In genomic region chr17:84154302-84155028, GRCm38 (mm10) we compare ENCODE assay signal across 16 mouse cellular contexts. TPM values are rescaled to one million over a fixed set of nuclear protein-coding genes. Genes with fewer than 3 reads are reported as not detected.
DNase-seq lines count a peak whose midpoint lies in the region.
"Had no signal": no experiment of that assay in that cellular context is flagged by ENCODE, and none has a peak within 500 bp of the region (broad histone marks: within the 10 kb centered on the region; RNA-seq: fewer than 3 reads in every experiment).

No protein-coding gene starts in this region.

- 52% methylated on average over 11 of the region's 11 CpGs for WGBS in heart, embryonic 10.5 days

- peaks cover 31% of the 10 kb centered on the region; the same call in 1 of the 2 replicates for H3K27me3 ChIP-seq in heart, embryonic 10.5 days (ENCODE audit: insufficient read depth, poor library complexity, severe bottlenecking)
- H3K27me3 ChIP-seq: Patski had no signal

- H3K27ac ChIP-seq in heart, embryonic 10.5 days, result peak overlapping the region; percentile 81
- H3K27ac ChIP-seq: gastrocnemius, adult 2 months had no signal

- no peak overlapping the region for H3K4me3 ChIP-seq in heart, embryonic 10.5 days
- H3K4me3 ChIP-seq: gastrocnemius, adult 2 months; myocyte had no signal

- no peaks in the 10 kb centered on the region for H3K9me3 ChIP-seq in heart, embryonic 10.5 days

- peaks cover 88% of the 10 kb centered on the region for H3K4me1 ChIP-seq in heart, embryonic 10.5 days

- DNase-seq in heart, embryonic 10.5 days (ENCODE audit: low spot score), result peak; percentile 94
- DNase-seq in heart, adult 9 months (ENCODE audit: low spot score in 2 of 2), result no peak
- DNase-seq in thymus, postnatal 14 days, result peak; percentile 26
- DNase-seq in thymus, postnatal 25 days, result no peak
- peak; percentile 93 for DNase-seq in liver
- no peak for DNase-seq in cerebellum, adult 9-10 months
- DNase-seq in cerebellum, postnatal 10 days, result no peak
- DNase-seq in layer of hippocampus, adult 11-12 months (ENCODE audit: low spot score), result no peak
- DNase-seq: adrenal gland, postnatal 10 days; B cell, adult 2 months; cerebellum, adult 9-11 months; gastrocnemius, adult 2 months; kidney, postnatal 14 days; lung, postnatal 36 days had no signal

- no peaks in the 10 kb centered on the region for H3K36me3 ChIP-seq in heart, embryonic 10.5 days

RNA-seq across cellular contexts. Expression of gene Zfp36l2, which starts 33.3 kb away (rescaled TPM):
- polyA plus RNA-seq in heart, embryonic 10.5 days (2016; fragmentation: Nextera tagmentation; extraction: Ambion mirVana), result 5.2 and 10.4 TPM in 2 replicates

Comparison
In these comparisons a context has a peak if more than half of its experiments do, and no peak if none do; other contexts are left out.
1. DNase-seq: peak in heart, embryonic 10.5 days (single experiment), thymus, postnatal 14 days (single experiment) and liver (single experiment); none in heart, adult 9 months (0 of 2), thymus, postnatal 25 days (single experiment), cerebellum, adult 9-10 months (single experiment), cerebellum, postnatal 10 days (0 of 2) and layer of hippocampus, adult 11-12 months (single experiment).